Mouse (Mus musculus) embryonic facial prominence, embryonic 15.5 days (tissue): ENCODE data around the gene Napsa. TPM values are rescaled to one million over a fixed set of nuclear protein-coding genes. Genes with fewer than 3 reads are reported as not detected.

Experiments used
- ATAC-seq: fragments of 200-750 bp; cut with Nextera tagmentation; 2 replicates; pipeline ENCODE4 v1.8.0; 2017; ENCODE audit warnings: low read depth, moderate TSS enrichment; ENCODE audit not compliant: insufficient number of reproducible peaks, low FRiP score, low TSS enrichment
- H3K27ac ChIP-seq: fragments of 300-500 bp; sonication (generic); replicated peaks from 2 replicates; pipeline ENCODE4 v1.5.1; 2015; ENCODE audit warnings: mild to moderate bottlenecking, inconsistent platforms
- H3K27me3 ChIP-seq: fragments of 300-500 bp; sonication (generic); 2 replicates; pipeline ENCODE4 v1.6.1; 2015; ENCODE audit warnings: inconsistent platforms
- H3K36me3 ChIP-seq: fragments of 300-500 bp; sonication (generic); 2 replicates; pipeline ENCODE4 v1.6.1; 2015; ENCODE audit warnings: mild to moderate bottlenecking, inconsistent platforms
- H3K4me1 ChIP-seq: fragments of 300-500 bp; sonication (generic); 2 replicates; pipeline ENCODE4 v1.6.1; 2015; ENCODE audit warnings: inconsistent platforms
- H3K4me2 ChIP-seq: fragments of 300-500 bp; sonication (generic); replicated peaks from 2 replicates; pipeline ENCODE4 v1.6.1; 2015; ENCODE audit warnings: mild to moderate bottlenecking, inconsistent platforms
- H3K4me3 ChIP-seq: fragments of 300-500 bp; sonication (generic); replicated peaks from 2 replicates; pipeline ENCODE4 v1.5.1; 2015; ENCODE audit warnings: mild to moderate bottlenecking, inconsistent platforms
- H3K9ac ChIP-seq: fragments of 300-500 bp; sonication (generic); 2 replicates; pipeline ENCODE4 v1.6.1; 2015; ENCODE audit warnings: inconsistent platforms
- H3K9me3 ChIP-seq: fragments of 300-500 bp; sonication (generic); replicated peaks from 2 replicates; pipeline ENCODE4 v1.6.1; 2016; ENCODE audit warnings: inconsistent platforms
- WGBS: fragments of 180-500 bp; shearing (Covaris S2); methylation state at CpG from one replicate; pipeline ENCODE4 v1.1.7; 2015; 5-methylcytosine and 5-hydroxymethylcytosine counted together
- polyA plus RNA-seq: library from polyadenylated mRNA; unstranded; fragments of >200 nt; fragmentation: Nextera tagmentation; extraction: Ambion mirVana; gene quantifications from 2 replicates; pipeline ENCODE4 v1.2.1, GENCODE M21; 2015

Napsa gene
- polyA plus RNA-seq, 1 experiment from 2014 or later = 2.9 TPM

- ATAC-seq = no peak
- Histone ChIP-seq H3K4me2 (no peak overlapping the region), H3K4me1 (peaks cover 12% of the 10 kb centered on the region; the same call in 1 of the 2 replicates), H3K9me3 (no peaks in the 10 kb centered on the region), H3K36me3 (peaks cover 50% of the 10 kb centered on the region), H3K27me3 (peaks cover 14% of the 10 kb centered on the region), H3K9ac (no peak overlapping the region), H3K27ac (no peak overlapping the region), H3K4me3 (no peak overlapping the region)
- 78% methylated on average over 29 of the region's 29 CpGs for WGBS
These were observed 39.0 kb upstream of the Napsa start for GRCm38 (mm10) chr7:44532918-44533745.

GRCm38 (mm10) chr7:44533746-44534045, 38.5 kb upstream of the Napsa start:
- no peaks in the 10 kb centered on the region for H3K9me3 ChIP-seq
- H3K27ac ChIP-seq = no peak overlapping the region
- no peak overlapping the region for H3K4me3 ChIP-seq
- peaks cover 56% of the 10 kb centered on the region for H3K36me3 ChIP-seq
- H3K4me2 ChIP-seq = no peak overlapping the region
- no peak overlapping the region for H3K9ac ChIP-seq
- H3K4me1 ChIP-seq = peaks cover 9% of the 10 kb centered on the region; the same call in 1 of the 2 replicates
- ATAC-seq = no peak
- 76% methylated on average over 12 of the region's 12 CpGs for WGBS
- peaks cover 12% of the 10 kb centered on the region for H3K27me3 ChIP-seq

GRCm38 (mm10) chr7:44534242-44534641, 37.9 kb upstream of the Napsa start:
- WGBS = 86% methylated on average over 13 of the region's 13 CpGs
- H3K4me2 ChIP-seq = no peak overlapping the region
- H3K27me3 ChIP-seq = peaks cover 6% of the 10 kb centered on the region
- H3K9ac ChIP-seq = no peak overlapping the region
- no peak overlapping the region for H3K27ac ChIP-seq
- no peak overlapping the region for H3K4me3 ChIP-seq
- ATAC-seq = no peak
- no peaks in the 10 kb centered on the region for H3K9me3 ChIP-seq
- H3K36me3 ChIP-seq = peaks cover 61% of the 10 kb centered on the region
- peaks cover 9% of the 10 kb centered on the region; the same call in 1 of the 2 replicates for H3K4me1 ChIP-seq

- Histone ChIP-seq H3K4me1 (peaks cover 9% of the 10 kb centered on the region; the same call in 1 of the 2 replicates), H3K27me3 (peaks cover under 1% of the 10 kb centered on the region; the same call in 1 of the 2 replicates), H3K27ac (no peak overlapping the region), H3K4me2 (no peak overlapping the region), H3K36me3 (peaks cover 67% of the 10 kb centered on the region), H3K4me3 (no peak overlapping the region), H3K9ac (no peak overlapping the region), H3K9me3 (no peaks in the 10 kb centered on the region)
- no peak for ATAC-seq
- WGBS = 82% methylated on average over 19 of the region's 19 CpGs
These were observed 37.3 kb upstream of the Napsa start for GRCm38 (mm10) chr7:44534656-44535441.

- WGBS = 92% methylated on average over 27 of the region's 27 CpGs
- H3K27me3 ChIP-seq = no peaks in the 10 kb centered on the region
- no peaks in the 10 kb centered on the region for H3K9me3 ChIP-seq
- peaks cover 9% of the 10 kb centered on the region; the same call in 1 of the 2 replicates for H3K4me1 ChIP-seq
- no peak overlapping the region for H3K27ac ChIP-seq
- no peak overlapping the region for H3K4me3 ChIP-seq
- no peak overlapping the region for H3K9ac ChIP-seq
- peaks cover 77% of the 10 kb centered on the region for H3K36me3 ChIP-seq
- ATAC-seq = no peak
- no peak overlapping the region for H3K4me2 ChIP-seq
These were observed 36.3 kb upstream of the Napsa start for GRCm38 (mm10) chr7:44535657-44536589.

- no peaks in the 10 kb centered on the region for H3K27me3 ChIP-seq
- 84% methylated on average over 6 of the region's 6 CpGs for WGBS
- H3K27ac ChIP-seq = no peak overlapping the region
These were observed 35.6 kb upstream of the Napsa start for GRCm38 (mm10) chr7:44536590-44536968.

GRCm38 (mm10) chr7:44537009-44537408, 35.2 kb upstream of the Napsa start:
- no peak overlapping the region for H3K4me2 ChIP-seq
- 82% methylated on average over 7 of the region's 7 CpGs for WGBS
- no peak overlapping the region for H3K9ac ChIP-seq
- ATAC-seq = no peak
- H3K4me1 ChIP-seq = peaks cover 5% of the 10 kb centered on the region; the same call in 1 of the 2 replicates
- H3K4me3 ChIP-seq = no peak overlapping the region
- peaks cover 88% of the 10 kb centered on the region for H3K36me3 ChIP-seq
- H3K27ac ChIP-seq = no peak overlapping the region
- H3K27me3 ChIP-seq = no peaks in the 10 kb centered on the region
- H3K9me3 ChIP-seq = no peaks in the 10 kb centered on the region

More at GRCm38 (mm10) chr7:44536590-44536968, 35.6 kb upstream of the Napsa start:
- Histone ChIP-seq H3K4me1 (peaks cover 9% of the 10 kb centered on the region; the same call in 1 of the 2 replicates), H3K4me3 (no peak overlapping the region), H3K4me2 (no peak overlapping the region), H3K9ac (no peak overlapping the region), H3K9me3 (no peaks in the 10 kb centered on the region), H3K36me3 (peaks cover 84% of the 10 kb centered on the region)
- ATAC-seq = no peak

GRCm38 (mm10) chr7:44537496-44537895, 34.7 kb upstream of the Napsa start:
- H3K4me3 ChIP-seq = no peak overlapping the region
- H3K4me2 ChIP-seq = no peak overlapping the region
- H3K9ac ChIP-seq = no peak overlapping the region
- 91% methylated on average over 13 of the region's 13 CpGs for WGBS
- H3K27ac ChIP-seq = no peak overlapping the region
- peaks cover 93% of the 10 kb centered on the region for H3K36me3 ChIP-seq
- no peaks in the 10 kb centered on the region for H3K27me3 ChIP-seq
- no peak for ATAC-seq
- H3K4me1 ChIP-seq = 0 out of 2 replicates have a peak, but pooled peaks cover 5% of the 10 kb centered on the region
- no peaks in the 10 kb centered on the region for H3K9me3 ChIP-seq

- 90% methylated on average over 41 of the region's 41 CpGs for WGBS
- peaks cover 87% of the 10 kb centered on the region for H3K36me3 ChIP-seq
- ATAC-seq = no peak
- no peaks in the 10 kb centered on the region for H3K4me1 ChIP-seq
- no peak overlapping the region for H3K9ac ChIP-seq
- H3K4me2 ChIP-seq = no peak overlapping the region
- no peaks in the 10 kb centered on the region for H3K9me3 ChIP-seq
- no peak overlapping the region for H3K4me3 ChIP-seq
- no peak overlapping the region for H3K27ac ChIP-seq
- no peaks in the 10 kb centered on the region for H3K27me3 ChIP-seq
These were observed 33.2 kb upstream of the Napsa start for GRCm38 (mm10) chr7:44538756-44539624.

GRCm38 (mm10) chr7:44542555-44542954, 29.6 kb upstream of the Napsa start:
- H3K9ac ChIP-seq = no peak overlapping the region
- H3K27me3 ChIP-seq = no peaks in the 10 kb centered on the region
- H3K36me3 ChIP-seq = peaks cover 54% of the 10 kb centered on the region
- H3K4me3 ChIP-seq = no peak overlapping the region
- no peak for ATAC-seq
- WGBS = 91% methylated on average over 11 of the region's 11 CpGs
- H3K9me3 ChIP-seq = no peaks in the 10 kb centered on the region
- H3K4me2 ChIP-seq = no peak overlapping the region
- no peak overlapping the region for H3K27ac ChIP-seq
- peaks cover 7% of the 10 kb centered on the region for H3K4me1 ChIP-seq
